Mouse (Mus musculus): Measurements from ENCODE around the gene Gpr75. TPM values are rescaled to one million over a fixed set of nuclear protein-coding genes. Genes with fewer than 3 reads are reported as not detected.

Gpr75 gene
- polyA plus RNA-seq, 1 experiment = not detected

- H3K4me3 ChIP-seq (replicated peaks; ENCODE audit: control insufficient read depth, low read depth, low read length) = no peak overlapping the region
- TF ChIP-seq CTCF (IDR thresholded peaks at IDR 0.05; ENCODE audit: control insufficient read depth, insufficient read depth, low read length) (no peak), POLR2A (IDR thresholded peaks at IDR 0.05; ENCODE audit: borderline replicate concordance, control insufficient read depth, low read depth, low read length) (no peak)
- no peak overlapping the region for H3K27ac ChIP-seq (ENCODE audit: control insufficient read depth, insufficient read depth, low read depth, low read length, poor library complexity)
- 90% methylated on average over 3 of the region's 3 CpGs for WGBS
- no peaks in the 10 kb centered on the region for H3K4me1 ChIP-seq (ENCODE audit: control insufficient read depth, insufficient read depth, low read length)
These were observed 38.1 kb downstream of the Gpr75 start for GRCm38 (mm10) chr11:30923283-30923682.

DNA sequence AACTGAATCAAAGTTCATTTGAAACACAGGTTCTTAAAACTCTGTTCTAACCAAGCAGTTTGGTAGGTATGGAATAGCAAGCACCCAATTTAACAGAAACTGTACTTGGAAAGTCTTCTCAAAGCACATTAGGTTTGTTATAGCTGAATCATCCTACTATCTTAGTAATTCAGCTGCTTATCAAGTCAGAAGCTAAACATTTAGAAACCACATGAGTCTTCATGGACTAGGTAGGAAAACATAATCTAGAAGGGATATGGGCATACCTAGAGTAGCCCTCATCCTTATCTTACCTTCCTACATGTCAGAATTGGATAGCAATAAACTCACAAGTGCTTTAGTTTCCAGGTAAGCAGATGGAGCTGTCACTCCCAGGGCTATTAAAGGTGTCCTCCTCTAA is 42.9 kb downstream of the Gpr75 start:
- TF ChIP-seq POLR2A (IDR thresholded peaks at IDR 0.05; ENCODE audit: borderline replicate concordance, control insufficient read depth, low read depth, low read length) (no peak), CTCF (IDR thresholded peaks at IDR 0.05; ENCODE audit: control insufficient read depth, insufficient read depth, low read length) (no peak)
- Histone ChIP-seq H3K27ac (ENCODE audit: control insufficient read depth, insufficient read depth, low read depth, low read length, poor library complexity) (no peak overlapping the region), H3K4me1 (ENCODE audit: control insufficient read depth, insufficient read depth, low read length) (no peaks in the 10 kb centered on the region), H3K4me3 (replicated peaks; ENCODE audit: control insufficient read depth, low read depth, low read length) (no peak overlapping the region)

DNA sequence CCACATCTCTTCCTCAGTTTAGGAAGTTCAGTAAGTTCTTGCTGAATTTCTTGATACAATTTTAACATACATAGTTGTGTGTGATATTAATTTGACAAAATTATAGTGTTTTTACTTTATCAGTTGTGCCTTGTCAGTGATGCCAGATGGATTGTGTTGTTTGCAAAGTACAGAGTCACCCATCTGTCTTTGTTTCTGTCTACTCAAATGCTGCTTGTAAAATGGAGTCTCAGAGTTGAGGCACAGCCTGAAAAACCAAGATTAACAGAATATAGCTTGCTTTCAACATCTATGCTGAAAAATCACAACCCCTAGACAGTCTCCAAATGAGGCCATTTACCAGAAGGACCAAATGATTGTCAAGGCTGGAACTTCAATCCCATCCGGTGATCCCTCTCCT is 43.3 kb downstream of the Gpr75 start:
- 93% methylated on average over 1 of the region's 1 CpGs for WGBS
- Histone ChIP-seq H3K4me3 (replicated peaks; ENCODE audit: control insufficient read depth, low read depth, low read length) (no peak overlapping the region), H3K27ac (ENCODE audit: control insufficient read depth, insufficient read depth, low read depth, low read length, poor library complexity) (no peak overlapping the region), H3K4me1 (ENCODE audit: control insufficient read depth, insufficient read depth, low read length) (no peaks in the 10 kb centered on the region)
- no peak for TF ChIP-seq POLR2A (IDR thresholded peaks at IDR 0.05; ENCODE audit: borderline replicate concordance, control insufficient read depth, low read depth, low read length)

Other genes with a start within 250 kb of the Gpr75 start
- 2.4 and 4.2 TPM in 2 replicates for gene Acyp2, start 235.8 kb upstream of the Gpr75 start, polyA plus RNA-seq (2011; ENCODE audit: insufficient read depth, insufficient read length, low replicate concordance, missing spikeins)
- gene Psme4, start 113.6 kb upstream of the Gpr75 start, polyA plus RNA-seq (2011; ENCODE audit: insufficient read depth, insufficient read length, low replicate concordance, missing spikeins) = 12.3 and 28.5 TPM in 2 replicates
- 5.8 and 5.9 TPM in 2 replicates for gene Asb3, start 58 bp downstream of the Gpr75 start, polyA plus RNA-seq (2011; ENCODE audit: insufficient read depth, insufficient read length, low replicate concordance, missing spikeins)
- 14.9 and 24.8 TPM in 2 replicates for gene Erlec1, start 69.0 kb downstream of the Gpr75 start, polyA plus RNA-seq (2011; ENCODE audit: insufficient read depth, insufficient read length, low replicate concordance, missing spikeins)
- 14.8 and 15.8 TPM in 2 replicates for gene Chac2, start 101.0 kb downstream of the Gpr75 start, polyA plus RNA-seq (2011; ENCODE audit: insufficient read depth, insufficient read length, low replicate concordance, missing spikeins)

Data from bone marrow, adult 2 months (tissue).